Comparison of ENCODE assay signal across 38 mouse cellular contexts in genomic region chr5:145288382-145288781, GRCm38 (mm10). TPM values are rescaled to one million over a fixed set of nuclear protein-coding genes. Genes with fewer than 3 reads are reported as not detected.
A peak's percentile ranks its signal among the peaks of the same experiment; 100 is the strongest.
DNase-seq lines count a peak whose midpoint lies in the region; ATAC-seq and TF ChIP-seq lines count a peak whose summit lies in the region.
"Had no signal": no experiment of that assay in that cellular context is flagged by ENCODE, and none has a peak within 500 bp of the region (broad histone marks: within the 10 kb centered on the region; RNA-seq: fewer than 3 reads in every experiment).

No protein-coding gene starts in this region.

- H3K4me2 ChIP-seq in liver, postnatal 0 days (ENCODE audit: low read depth, low read length): no peak overlapping the region
- H3K4me2 ChIP-seq in liver, embryonic 12.5 days: no peak overlapping the region
- no peak overlapping the region for H3K4me2 ChIP-seq in stomach, postnatal 0 days (replicated peaks; ENCODE audit: low read depth)
- H3K4me2 ChIP-seq: embryonic facial prominence, embryonic 13.5 days; forebrain, embryonic 13.5 days; midbrain, embryonic 11.5 days; neural tube, embryonic 15.5 days had no signal

- H3K4me3 ChIP-seq in liver, postnatal 0 days (ENCODE audit: low read depth, low read length): no peak overlapping the region
- H3K4me3 ChIP-seq in liver, embryonic 12.5 days: no peak overlapping the region
- H3K4me3 ChIP-seq in stomach, postnatal 0 days (ENCODE audit: low read depth, low read length): no peak overlapping the region
- H3K4me3 ChIP-seq: embryonic facial prominence, embryonic 13.5 days; forebrain, embryonic 13.5 days; neural tube, embryonic 15.5 days had no signal

- no peaks in the 10 kb centered on the region for H3K27me3 ChIP-seq in liver, postnatal 0 days (ENCODE audit: insufficient read depth, low read length)
- H3K27me3 ChIP-seq in liver, embryonic 12.5 days (replicated peaks): no peaks in the 10 kb centered on the region
- no peaks in the 10 kb centered on the region for H3K27me3 ChIP-seq in stomach, postnatal 0 days (ENCODE audit: control insufficient read depth, insufficient read depth, low read length)
- H3K27me3 ChIP-seq: CH12.LX; embryonic facial prominence, embryonic 13.5 days; forebrain, embryonic 13.5 days; neural tube, embryonic 15.5 days had no signal

- TF ChIP-seq EP300 in liver, postnatal 0 days (IDR thresholded peaks at IDR 0.05; ENCODE audit: low read depth): no peak
- TF ChIP-seq EP300 in stomach, postnatal 0 days (optimal IDR thresholded peaks at IDR 0.05): no peak

- TF ChIP-seq CTCF in liver, postnatal 0 days (IDR thresholded peaks at IDR 0.05; ENCODE audit: low read depth): no peak
- no peak for TF ChIP-seq CTCF in stomach, postnatal 0 days (IDR thresholded peaks at IDR 0.05; ENCODE audit: low read depth)

- H3K9ac ChIP-seq in liver, postnatal 0 days (replicated peaks): no peak overlapping the region
- no peak overlapping the region for H3K9ac ChIP-seq in liver, embryonic 12.5 days
- no peak overlapping the region for H3K9ac ChIP-seq in stomach, postnatal 0 days (ENCODE audit: low read length)
- H3K9ac ChIP-seq: embryonic facial prominence, embryonic 13.5 days; forebrain, embryonic 13.5 days; neural tube, embryonic 15.5 days had no signal

- no peak overlapping the region for H3K27ac ChIP-seq in liver, postnatal 0 days (ENCODE audit: low read depth)
- no peak overlapping the region for H3K27ac ChIP-seq in liver, embryonic 12.5 days
- no peak overlapping the region for H3K27ac ChIP-seq in stomach, postnatal 0 days (replicated peaks)
- H3K27ac ChIP-seq: embryonic facial prominence, embryonic 13.5 days; forebrain, embryonic 13.5 days; neural tube, embryonic 15.5 days had no signal

- H3K36me3 ChIP-seq in liver, postnatal 0 days (replicated peaks; ENCODE audit: insufficient read depth, low read length): peaks cover 74% of the 10 kb centered on the region
- H3K36me3 ChIP-seq in liver, embryonic 12.5 days: peaks cover 99% of the 10 kb centered on the region
- peaks cover 34% of the 10 kb centered on the region for H3K36me3 ChIP-seq in stomach, postnatal 0 days (ENCODE audit: control insufficient read depth, insufficient read depth, low read length)

- no peaks in the 10 kb centered on the region for H3K9me3 ChIP-seq in liver, postnatal 0 days (ENCODE audit: low read length)
- H3K9me3 ChIP-seq in liver, embryonic 12.5 days (replicated peaks): no peaks in the 10 kb centered on the region
- H3K9me3 ChIP-seq in stomach, postnatal 0 days (ENCODE audit: control insufficient read depth, low read length): no peaks in the 10 kb centered on the region
- H3K9me3 ChIP-seq: embryonic facial prominence, embryonic 13.5 days; neural tube, embryonic 15.5 days had no signal

- peak; percentile 30; the same call in 1 of the 2 replicates for ATAC-seq in liver, postnatal 0 days
- no peak for ATAC-seq in liver, embryonic 12.5 days
- peak; percentile 76 for ATAC-seq in granulocyte monocyte progenitor cell, adult 5-6 weeks (replicated peaks; ENCODE audit: poor library complexity, severe bottlenecking)
- peak; percentile 57 for ATAC-seq in megakaryocyte, adult 5-6 weeks (ENCODE audit: poor library complexity, severe bottlenecking)
- no peak for ATAC-seq in stomach, postnatal 0 days (ENCODE audit: low FRiP score, low TSS enrichment)
- ATAC-seq: forebrain, embryonic 13.5 days; hindbrain, embryonic 16.5 days; lung, postnatal 0 days had no signal

- WGBS in liver, postnatal 0 days (ENCODE audit: insufficient replicate concordance): 85% methylated on average over 5 of the region's 5 CpGs
- WGBS in liver, embryonic 12.5 days (ENCODE audit: insufficient replicate concordance): 80% methylated on average over 5 of the region's 5 CpGs
- WGBS in stomach, postnatal 0 days: 89% methylated on average over 5 of the region's 5 CpGs

- H3K4me1 ChIP-seq in liver, postnatal 0 days (ENCODE audit: insufficient read depth): no peaks in the 10 kb centered on the region
- H3K4me1 ChIP-seq in liver, embryonic 12.5 days: 0 out of 2 replicates have a peak, but pooled peaks cover 3% of the 10 kb centered on the region
- H3K4me1 ChIP-seq in stomach, postnatal 0 days (replicated peaks; ENCODE audit: control insufficient read depth, insufficient read depth): no peaks in the 10 kb centered on the region
- H3K4me1 ChIP-seq: embryonic facial prominence, embryonic 13.5 days; forebrain, embryonic 13.5 days; neural tube, embryonic 15.5 days had no signal

- DNase-seq in liver, postnatal 0 days: no peak
- DNase-seq in stomach, postnatal 0 days (ENCODE audit: low spot score): peak; percentile 13
- DNase-seq in gastrocnemius, postnatal 25 days: no peak
- no peak for DNase-seq in Muller cell, postnatal 12 days (ENCODE audit: inconsistent ontology term)
- DNase-seq: adrenal gland, adult 8-10 months; cerebellum, adult 8-10 months; cerebellum, postnatal 36 days; gastrocnemius, postnatal 36 days; heart, postnatal 14 days; kidney, adult 9 months; kidney, postnatal 10 days; layer of hippocampus, postnatal 36 days; lung, adult 18-20 months; lung, postnatal 4 days; right cerebral cortex, postnatal 25 days; thymus, adult 18-20 months; thymus, postnatal 25 days had no signal

RNA-seq across cellular contexts. Expression of gene Zscan25, which starts 8.1 kb away (rescaled TPM):
- 0.22 and 0.25 TPM in 2 replicates for polyA plus RNA-seq in liver, postnatal 0 days (2015; fragmentation: Nextera tagmentation; extraction: Ambion mirVana)
- polyA plus RNA-seq in liver, embryonic 12.5 days (2016; fragmentation: Nextera tagmentation; extraction: Ambion mirVana): 0.32 and 0.39 TPM in 2 replicates
- total RNA-seq in granulocyte monocyte progenitor cell, adult 5-6 weeks (2014; fragmentation: Nextera tagmentation): 12.1 and 13.2 TPM in 2 replicates
- total RNA-seq in granulocyte monocyte progenitor cell, adult 5-6 weeks (2017): 4.1 and 10.4 TPM in 2 replicates
- total RNA-seq in megakaryocyte, adult 5-6 weeks (2015): 5.4 and 6.4 TPM in 2 replicates
- total RNA-seq in megakaryocyte, adult 5-6 weeks (2017): 3.2 and 3.5 TPM in 2 replicates
- 0.30 and 0.45 TPM in 2 replicates for polyA plus RNA-seq in stomach, postnatal 0 days (2015; fragmentation: Nextera tagmentation; extraction: Ambion mirVana)
- 1 to 10 TPM; 6.8 to 7.0 TPM for total RNA-seq in gastrocnemius, postnatal 25 days (2021)

RNA-seq across cellular contexts. Expression of gene Cyp3a57, which starts 56.7 kb away (rescaled TPM):
- 1.0 and 1.2 TPM in 2 replicates for polyA plus RNA-seq in liver, postnatal 0 days (2015; fragmentation: Nextera tagmentation; extraction: Ambion mirVana)
- not detected in 2 replicates for polyA plus RNA-seq in liver, embryonic 12.5 days (2016; fragmentation: Nextera tagmentation; extraction: Ambion mirVana)
- not detected in 2 replicates for total RNA-seq in granulocyte monocyte progenitor cell, adult 5-6 weeks (2014; fragmentation: Nextera tagmentation)
- total RNA-seq in granulocyte monocyte progenitor cell, adult 5-6 weeks (2017): not detected in 2 replicates
- total RNA-seq in megakaryocyte, adult 5-6 weeks (2015): not detected in 2 replicates
- total RNA-seq in megakaryocyte, adult 5-6 weeks (2017): not detected in 2 replicates
- 0.06 TPM in 2 replicates for polyA plus RNA-seq in stomach, postnatal 0 days (2015; fragmentation: Nextera tagmentation; extraction: Ambion mirVana)
- total RNA-seq in gastrocnemius, postnatal 25 days (2021): not detected
- total RNA-seq: CH12.LX; ES-E14; gastrocnemius, postnatal 36 days; heart, adult 8-10 months; heart, postnatal 14 days; layer of hippocampus, postnatal 36 days; monocyte, adult 5-6 weeks had no signal
- polyA plus RNA-seq: C2C12; embryonic facial prominence, embryonic 13.5 days; forebrain, embryonic 13.5 days; heart, embryonic 14.5 days; hindbrain, embryonic 11.5 days; hindbrain, embryonic 16.5 days; intestine, embryonic 14.5 days; large intestine, adult 2 months; limb, embryonic 11.5 days; liver, adult 2 months; lung, postnatal 0 days; midbrain, embryonic 11.5 days; neural tube, embryonic 15.5 days; stomach, embryonic 16.5 days had no signal

RNA-seq across cellular contexts. Expression of gene Zfp655, which starts 56.9 kb away (rescaled TPM):
- 25.4 and 27.4 TPM in 2 replicates for polyA plus RNA-seq in liver, postnatal 0 days (2015; fragmentation: Nextera tagmentation; extraction: Ambion mirVana)
- polyA plus RNA-seq in liver, embryonic 12.5 days (2016; fragmentation: Nextera tagmentation; extraction: Ambion mirVana): 24.7 and 25.3 TPM in 2 replicates
- total RNA-seq in granulocyte monocyte progenitor cell, adult 5-6 weeks (2014; fragmentation: Nextera tagmentation): 28.2 and 34.0 TPM in 2 replicates
- 33.5 and 37.3 TPM in 2 replicates for total RNA-seq in granulocyte monocyte progenitor cell, adult 5-6 weeks (2017)
- 31.1 and 36.1 TPM in 2 replicates for total RNA-seq in megakaryocyte, adult 5-6 weeks (2015)
- total RNA-seq in megakaryocyte, adult 5-6 weeks (2017): 23.4 and 27.2 TPM in 2 replicates
- polyA plus RNA-seq in stomach, postnatal 0 days (2015; fragmentation: Nextera tagmentation; extraction: Ambion mirVana): 19.1 and 21.0 TPM in 2 replicates
- total RNA-seq in gastrocnemius, postnatal 25 days (2021): 10 to 100 TPM; 10.9 to 12.6 TPM

Comparison
In these comparisons a context has a peak if more than half of its experiments do, and no peak if none do; other contexts are left out.
1. ATAC-seq: peak in liver, postnatal 0 days (single experiment), granulocyte monocyte progenitor cell, adult 5-6 weeks (single experiment) and megakaryocyte, adult 5-6 weeks (single experiment); none in liver, embryonic 12.5 days (single experiment) and stomach, postnatal 0 days (single experiment).